Mouse (Mus musculus): ENCODE data around the gene Nlrp4f. TPM values are rescaled to one million over a fixed set of nuclear protein-coding genes. Genes with fewer than 3 reads are reported as not detected.

The Nlrp4f gene
- not detected for polyA plus RNA-seq (2017; shearing (Covaris generic))

DNA sequence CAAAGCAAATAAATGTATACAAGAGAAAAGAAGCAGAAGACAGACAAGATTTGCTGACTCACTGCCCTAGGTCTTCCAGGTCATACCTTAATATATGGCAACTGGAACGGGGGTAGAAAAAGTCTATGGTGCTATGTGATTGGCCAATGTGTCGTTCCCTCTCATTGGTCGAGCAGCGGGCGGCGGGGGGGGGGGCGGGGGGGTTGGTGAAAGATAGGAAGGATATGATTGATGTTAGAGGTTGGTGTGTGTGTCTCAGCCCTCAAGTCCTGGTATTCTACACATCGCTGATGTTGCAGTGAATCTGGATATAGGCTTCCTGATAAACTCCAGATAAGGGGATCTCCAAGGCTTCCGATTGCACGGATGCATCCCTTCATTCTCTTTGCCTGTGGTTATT, at the start of gene Nlrp4f:
Gene Nlrp4f (minus strand): TSS at position 101 of the 400 bp plus-strand sequence.

DNA sequence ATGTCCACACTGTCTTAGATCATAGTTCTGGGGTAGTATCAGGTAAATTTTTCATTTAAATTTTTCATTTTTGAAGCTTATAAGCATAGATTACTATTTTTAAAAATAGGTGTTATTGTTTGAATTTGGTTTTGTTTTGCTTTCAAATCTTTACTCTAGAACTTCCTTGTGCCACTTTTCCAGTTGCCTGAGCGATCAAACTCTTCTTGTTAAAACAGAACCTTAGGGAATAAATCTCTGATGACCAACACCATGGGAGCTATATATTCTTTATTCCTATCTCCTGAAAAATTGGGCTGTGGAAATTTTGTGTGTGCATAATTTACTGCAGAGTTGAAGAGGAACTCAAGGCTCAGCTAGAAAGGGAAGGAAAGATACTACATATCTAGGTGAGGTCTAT, 55.8 kb downstream of the Nlrp4f start, which contains the start of gene Olfr466:
Gene Olfr466 (plus strand): TSS at position 301 of the 400 bp plus-strand sequence.

DNA sequence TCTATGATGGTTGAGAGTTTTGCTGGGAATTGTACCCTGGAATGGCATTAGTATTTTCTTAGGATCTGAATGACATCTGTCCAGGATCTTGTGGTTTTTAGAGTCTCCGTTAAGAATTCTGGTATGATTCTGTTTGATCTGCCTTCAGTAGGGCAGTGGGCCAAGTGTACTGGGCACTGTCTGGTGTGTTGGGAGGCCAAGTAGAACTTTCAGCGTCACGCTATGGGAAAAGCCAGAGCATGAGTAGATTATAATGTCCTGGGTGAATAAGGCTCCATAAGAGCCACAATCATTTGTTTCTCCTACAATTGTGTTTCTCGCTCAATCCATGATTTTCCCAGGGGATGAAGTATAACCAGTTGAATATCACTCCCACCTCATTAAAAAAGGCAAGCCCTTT, 68.0 kb downstream of the Nlrp4f start, which contains the start of gene Olfr465-ps1:
Gene Olfr465-ps1 (plus strand): TSS at position 301 of the 400 bp plus-strand sequence.

Other genes with a start within 250 kb of the Nlrp4f start
- not detected for gene Spata31d1c, start 172.9 kb downstream of the Nlrp4f start, polyA plus RNA-seq (2017; shearing (Covaris generic))
- not detected for gene Prss47, start 153.2 kb downstream of the Nlrp4f start, polyA plus RNA-seq (2017; shearing (Covaris generic))
- 22.2 TPM for gene Mfsd14b, start 93.0 kb downstream of the Nlrp4f start, polyA plus RNA-seq (2017; shearing (Covaris generic))
- gene Olfr465-ps1, start 67.9 kb downstream of the Nlrp4f start, polyA plus RNA-seq (2017; shearing (Covaris generic)) = not detected
- not detected for gene Olfr466, start 55.7 kb downstream of the Nlrp4f start, polyA plus RNA-seq (2017; shearing (Covaris generic))
- gene Gm10775, start 53.6 kb upstream of the Nlrp4f start, polyA plus RNA-seq (2017; shearing (Covaris generic)) = not detected
- gene Zfp369, start 72.8 kb upstream of the Nlrp4f start, polyA plus RNA-seq (2017; shearing (Covaris generic)) = 21.5 TPM

Measured in activated CD4-positive, CD25-positive, alpha-beta regulatory T cell, adult 9 weeks (primary cell).